Mouse (Mus musculus) small intestine, adult 2 months (tissue): ENCODE measurements at regions not wholly inside any gene's neighbourhood (a gene's known extent, or its start where the extent isn't known, plus 50 kb on each side); places are given as distances from the start of the nearest gene placed in this dataset.

Source experiments
- CTCF ChIP-seq: fragments of 200-500 bp; IDR thresholded peaks from 2 replicates; pipeline ENCODE4 v1.5.1; 2012; ENCODE audit warnings: low read depth, mild to moderate bottlenecking, control low read depth, inconsistent platforms, low read length, moderate library complexity, mixed read lengths; ENCODE audit not compliant: insufficient replicate concordance, insufficient read length; ENCODE audit errors: extremely low read depth
- POLR2A ChIP-seq: fragments of 200-500 bp; IDR thresholded peaks from 2 replicates; pipeline ENCODE4 v1.6.1; 2012; ENCODE audit warnings: low read depth, mild to moderate bottlenecking, control low read depth, inconsistent platforms, low read length, moderate library complexity

DNA sequence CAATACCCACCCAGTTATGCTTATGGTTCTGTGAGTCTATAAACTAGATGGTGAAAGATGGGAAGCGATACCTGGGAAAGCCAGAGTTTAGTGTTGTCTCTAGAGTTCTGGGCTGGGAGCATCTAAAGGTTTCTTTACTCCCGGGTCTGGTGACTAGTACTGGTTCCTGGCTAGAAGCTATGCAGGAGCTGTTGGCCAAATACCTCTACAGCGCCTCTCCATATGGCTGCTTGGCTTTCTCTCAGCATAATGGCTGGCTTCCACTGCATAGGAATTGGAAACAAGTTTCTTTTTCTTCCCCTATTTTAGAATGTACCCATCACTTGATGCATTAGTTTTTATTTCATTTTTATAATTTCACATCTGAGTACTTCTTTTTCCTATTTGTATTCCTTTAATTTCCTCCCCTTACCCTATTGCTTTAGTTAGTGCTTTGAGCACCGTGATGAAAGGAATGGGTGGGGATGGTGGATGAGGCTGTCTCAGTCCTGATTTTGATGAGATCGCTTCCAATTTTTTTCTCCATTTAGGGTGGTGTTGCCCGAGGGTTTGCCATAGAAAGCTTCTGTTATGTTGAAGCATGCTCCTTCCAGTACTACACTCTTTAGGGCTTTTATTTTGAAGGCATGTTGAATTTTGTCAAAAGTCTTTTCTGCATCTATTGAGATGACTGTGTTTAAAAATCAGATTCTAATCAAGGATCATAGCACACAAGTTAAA, 71.5 kb upstream of the Fmo9 start:
- TF ChIP-seq POLR2A = no peak
- no peak for TF ChIP-seq CTCF
